Mouse (Mus musculus) testis, adult 2 months (tissue): ENCODE results near the gene Snx30. TPM values are rescaled to one million over a fixed set of nuclear protein-coding genes. Genes with fewer than 3 reads are reported as not detected.

Source experiments
- H3K27ac ChIP-seq: fragments of 200-500 bp; 2 replicates; pipeline ENCODE4 v1.5.1; 2012; ENCODE audit warnings: low read depth, low read length; ENCODE audit not compliant: control insufficient read depth, insufficient read depth
- H3K27me3 ChIP-seq: fragments of 200-500 bp; 2 replicates; pipeline ENCODE4 v1.6.1; 2012; ENCODE audit warnings: mild to moderate bottlenecking, low read length, moderate library complexity; ENCODE audit not compliant: control insufficient read depth, insufficient read depth
- H3K36me3 ChIP-seq: fragments of 200-500 bp; 2 replicates; pipeline ENCODE4 v1.6.1; 2012; ENCODE audit warnings: mild to moderate bottlenecking, low read length; ENCODE audit not compliant: control insufficient read depth, insufficient read depth
- H3K4me1 ChIP-seq: fragments of 200-500 bp; 2 replicates; pipeline ENCODE4 v1.6.1; 2012; ENCODE audit warnings: low read length; ENCODE audit not compliant: control insufficient read depth, insufficient read depth
- H3K4me3 ChIP-seq: fragments of 200-500 bp; 2 replicates; pipeline ENCODE4 v1.5.1; 2012; ENCODE audit warnings: low read depth, mild to moderate bottlenecking, low read length, moderate library complexity, mixed read lengths; ENCODE audit not compliant: control insufficient read depth
- CTCF ChIP-seq: fragments of 200-500 bp; IDR thresholded peaks from 2 replicates; pipeline ENCODE4 v1.5.1; 2012; ENCODE audit warnings: low read depth, mild to moderate bottlenecking, inconsistent platforms, low read length, moderate library complexity; ENCODE audit not compliant: control insufficient read depth, insufficient read depth, insufficient replicate concordance
- POLR2A ChIP-seq: fragments of 200-500 bp; IDR thresholded peaks from 2 replicates; pipeline ENCODE4 v1.6.1; 2012; ENCODE audit warnings: low read depth, mild to moderate bottlenecking, inconsistent platforms, low read length, moderate library complexity; ENCODE audit not compliant: control insufficient read depth
- polyA plus RNA-seq: library from polyadenylated mRNA; depleted of rRNA; stranded (reverse); fragments of >200 nt; gene quantifications from 2 replicates; pipeline ENCODE4 v1.2.3, GENCODE M21; 2012

Snx30 gene
- polyA plus RNA-seq, 1 experiment, result 0.57 TPM

DNA sequence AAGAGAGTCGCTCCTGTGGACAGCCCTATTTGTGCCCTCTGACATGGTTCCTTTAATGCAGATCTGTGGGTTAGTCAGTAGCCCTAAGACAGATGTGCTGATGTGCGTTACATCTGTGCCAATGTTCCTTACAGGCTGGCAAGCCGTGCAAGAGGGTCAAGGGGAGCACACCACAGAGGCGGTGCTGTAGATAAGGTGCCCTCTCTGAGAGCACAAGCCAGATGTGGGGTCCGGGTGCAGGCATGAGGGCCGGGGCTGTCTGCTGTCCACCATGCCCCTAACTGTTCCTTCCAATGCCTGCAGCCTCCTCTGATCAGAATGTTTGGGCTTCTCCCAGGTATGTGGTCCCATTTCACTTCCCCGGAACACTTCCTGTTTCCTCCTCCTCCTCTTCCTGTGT, 40.7 kb upstream of the Snx30 start:
- H3K27ac ChIP-seq, result no peak overlapping the region
- TF ChIP-seq POLR2A (no peak), CTCF (no peak)

DNA sequence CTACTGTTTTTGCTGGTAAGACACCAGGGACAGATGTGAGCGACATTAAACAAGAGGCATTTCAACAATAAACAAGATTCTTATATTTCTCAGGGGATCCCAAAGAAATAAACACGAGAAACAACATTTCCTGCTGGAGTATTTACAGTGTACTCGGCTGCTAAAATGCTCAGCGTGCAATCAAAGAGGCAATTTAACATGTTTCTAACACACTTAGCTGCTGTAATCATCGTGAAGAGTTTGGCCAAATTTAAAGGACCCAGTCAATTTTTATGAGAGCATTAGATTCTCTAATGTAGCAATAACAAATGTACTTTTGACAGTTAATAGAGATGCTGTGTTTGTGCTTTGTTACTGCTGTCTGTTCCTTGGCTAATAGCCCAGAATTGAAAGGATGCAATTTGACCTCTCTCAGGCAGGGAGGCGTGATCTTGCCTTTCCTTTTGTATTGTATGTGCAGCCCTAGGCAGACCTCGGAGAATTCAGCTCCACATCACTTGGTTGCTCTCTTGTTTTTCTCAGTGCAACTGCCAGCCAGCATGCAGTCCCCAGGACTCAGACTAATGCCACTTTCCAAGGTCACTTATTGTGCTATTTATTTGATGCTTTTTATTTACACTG, 40.1 kb upstream of the Snx30 start:
- TF ChIP-seq CTCF (no peak), POLR2A (no peak)
- Histone ChIP-seq H3K4me3 (no peak overlapping the region), H3K4me1 (no peaks in the 10 kb centered on the region; the same call in 1 of the 2 replicates), H3K27me3 (no peaks in the 10 kb centered on the region), H3K36me3 (no peaks in the 10 kb centered on the region), H3K27ac (no peak overlapping the region)

More for the DNA sequence above, 40.7 kb upstream of the Snx30 start:
- Histone ChIP-seq H3K4me1 (no peaks in the 10 kb centered on the region; the same call in 1 of the 2 replicates), H3K36me3 (no peaks in the 10 kb centered on the region), H3K4me3 (no peak overlapping the region), H3K27me3 (no peaks in the 10 kb centered on the region)

DNA sequence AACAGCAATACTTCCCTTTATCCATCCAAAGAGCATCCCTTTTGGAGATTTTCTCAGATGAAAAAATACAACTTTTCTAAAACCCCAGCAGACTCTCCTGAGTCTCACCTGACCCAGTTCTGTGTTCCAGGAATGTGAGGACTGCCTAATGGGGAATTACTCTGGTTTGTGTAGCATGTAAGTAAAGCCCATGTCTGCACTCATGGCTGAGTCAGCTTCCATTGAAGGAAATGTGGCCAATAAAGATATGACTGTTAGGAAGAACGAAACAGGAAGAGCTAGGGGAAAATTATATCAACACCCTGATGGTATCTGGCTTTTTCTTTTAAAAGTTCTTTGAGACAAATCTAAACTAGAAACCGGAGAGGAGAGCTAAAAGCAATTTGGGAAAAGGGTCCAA, 37.9 kb upstream of the Snx30 start:
- no peak overlapping the region for H3K27ac ChIP-seq
- no peak overlapping the region for H3K4me3 ChIP-seq
- H3K4me1 ChIP-seq, result no peaks in the 10 kb centered on the region; the same call in 1 of the 2 replicates
- no peaks in the 10 kb centered on the region for H3K27me3 ChIP-seq
- no peak for TF ChIP-seq CTCF
- TF ChIP-seq POLR2A, result no peak
- no peaks in the 10 kb centered on the region for H3K36me3 ChIP-seq

DNA sequence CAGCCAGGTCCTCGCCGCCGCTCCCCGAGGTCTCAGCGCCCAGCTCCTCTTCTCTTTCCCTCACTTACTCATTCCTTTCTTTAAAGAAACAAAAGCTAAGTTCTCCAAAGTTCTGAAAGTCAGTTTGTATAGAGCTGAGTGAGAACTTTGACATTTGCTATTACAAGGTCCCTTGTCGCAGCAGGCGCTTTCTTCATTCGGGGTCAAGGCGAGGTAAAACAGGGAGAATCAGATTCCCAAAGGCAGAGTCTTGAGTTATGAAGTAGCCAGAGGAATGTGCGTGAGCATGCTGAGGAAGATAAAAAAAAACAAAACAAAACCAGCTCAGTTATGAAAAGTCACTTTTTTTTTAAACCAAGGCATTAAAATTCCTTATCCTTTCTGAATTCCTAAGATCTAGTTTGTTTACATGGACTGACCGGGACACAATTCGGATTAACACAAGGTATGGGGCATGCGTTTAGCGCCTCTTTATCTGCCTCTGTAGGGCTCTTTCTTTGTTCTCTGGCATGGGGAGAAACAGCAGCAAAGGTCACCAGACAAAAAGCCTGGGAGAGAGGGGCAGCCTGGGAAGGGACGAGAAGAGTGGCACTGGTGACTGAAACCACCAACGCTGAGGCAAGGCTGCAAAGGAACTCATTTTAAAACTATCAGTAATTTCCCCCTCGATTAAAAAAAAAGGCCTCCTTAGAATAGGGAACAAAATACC, 33.3 kb upstream of the Snx30 start:
- no peak for TF ChIP-seq CTCF
- no peak for TF ChIP-seq POLR2A
- Histone ChIP-seq H3K27ac (no peak overlapping the region), H3K4me1 (no peaks in the 10 kb centered on the region), H3K4me3 (no peak overlapping the region), H3K27me3 (no peaks in the 10 kb centered on the region), H3K36me3 (peaks cover 3% of the 10 kb centered on the region)

DNA sequence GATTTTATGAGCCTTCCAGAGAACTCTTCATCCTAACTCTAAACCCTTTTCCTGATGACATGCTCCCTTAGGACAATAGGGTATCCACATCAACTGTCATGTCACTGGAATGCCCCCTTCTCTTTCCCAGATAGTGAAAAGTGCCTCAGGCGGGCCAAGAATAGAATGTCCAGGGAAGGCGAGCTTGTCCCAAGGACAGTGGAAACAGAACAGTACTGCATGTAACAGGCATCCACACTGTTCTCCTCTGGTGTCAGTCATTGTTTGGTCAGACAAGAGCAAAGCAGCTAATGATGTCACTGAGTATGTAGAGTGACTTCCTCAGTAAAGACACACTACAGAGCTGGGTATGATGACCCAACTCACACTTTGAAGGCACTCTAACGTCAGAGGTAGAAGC, 27.8 kb upstream of the Snx30 start:
- H3K4me3 ChIP-seq, result no peak overlapping the region
- peak overlapping the region; percentile 34 for H3K27ac ChIP-seq
- TF ChIP-seq CTCF, result no peak
- no peak for TF ChIP-seq POLR2A
- peaks cover 2% of the 10 kb centered on the region for H3K4me1 ChIP-seq
- no peaks in the 10 kb centered on the region for H3K27me3 ChIP-seq
- peaks cover 3% of the 10 kb centered on the region for H3K36me3 ChIP-seq

DNA sequence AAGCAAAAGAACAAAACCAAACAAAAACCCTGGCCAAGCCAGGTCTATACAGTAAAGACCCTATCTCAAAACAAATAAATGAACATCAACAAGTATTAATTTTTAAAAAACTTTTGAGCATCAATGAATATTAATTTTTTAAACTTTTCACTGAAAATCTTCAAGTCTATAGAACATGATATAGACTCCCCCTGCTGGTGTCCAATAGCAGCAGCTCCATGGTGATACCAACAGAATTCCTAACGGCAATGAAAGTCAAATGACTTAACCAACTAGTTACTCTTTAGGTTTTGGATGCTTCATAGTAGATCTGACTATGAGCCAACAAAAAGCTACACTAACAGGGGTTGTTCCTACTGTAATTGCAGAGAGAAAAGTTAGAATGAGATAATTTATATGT, 25.1 kb upstream of the Snx30 start:
- Histone ChIP-seq H3K4me3 (no peak overlapping the region), H3K27ac (no peak overlapping the region), H3K27me3 (no peaks in the 10 kb centered on the region), H3K4me1 (peaks cover 4% of the 10 kb centered on the region), H3K36me3 (no peaks in the 10 kb centered on the region)
- TF ChIP-seq CTCF (no peak), POLR2A (no peak)

DNA sequence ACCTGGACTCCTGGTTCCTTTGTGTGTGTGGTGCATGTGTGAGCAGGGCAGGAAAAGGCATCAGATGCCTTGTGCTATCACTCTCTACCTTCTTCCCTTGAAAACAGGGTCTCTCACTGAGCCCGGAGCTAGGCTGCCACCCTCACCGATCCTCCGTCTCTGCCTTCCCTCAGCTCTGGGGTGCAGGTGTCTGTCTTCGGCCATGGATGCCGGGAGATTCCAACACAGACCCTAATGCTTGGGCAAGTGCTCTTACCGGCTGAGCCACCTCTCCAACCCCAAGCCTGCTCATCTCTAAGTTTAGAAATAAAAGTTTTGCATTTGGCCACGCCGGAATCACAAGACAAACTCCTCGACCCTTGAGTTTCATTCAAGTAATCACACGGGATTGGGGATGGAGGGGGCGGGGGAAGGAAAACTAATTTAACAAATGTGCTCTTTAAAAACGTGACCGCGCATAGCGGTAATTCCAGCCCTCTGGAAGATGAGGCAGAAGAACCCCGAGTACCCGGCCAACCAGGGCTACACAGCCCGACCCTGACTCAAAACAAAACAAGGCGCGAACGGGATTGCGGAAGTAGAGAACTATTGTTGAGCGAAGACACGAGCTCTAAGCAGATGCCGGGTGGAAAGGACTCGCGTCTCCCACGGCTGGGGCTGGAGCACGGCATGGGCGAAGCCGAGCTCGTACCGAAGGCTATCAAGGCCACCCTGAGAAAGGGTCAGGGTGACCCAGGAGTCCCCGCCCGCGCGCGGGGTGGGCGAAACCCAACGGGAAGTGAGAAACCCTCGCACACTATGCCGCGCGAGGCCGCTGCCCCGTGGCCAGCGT, 22.6 kb upstream of the Snx30 start:
- Histone ChIP-seq H3K27me3 (no peaks in the 10 kb centered on the region), H3K4me3 (peak overlapping the region; percentile 97), H3K27ac (peak overlapping the region; percentile 83), H3K36me3 (no peaks in the 10 kb centered on the region), H3K4me1 (peaks cover 4% of the 10 kb centered on the region)
- no peak for TF ChIP-seq CTCF
- TF ChIP-seq POLR2A, result 0 out of 2 replicates have a peak, but pooled peaks have one; percentile 3
